Mouse (Mus musculus): ENCODE measurements around the gene Cfap99. TPM values are rescaled to one million over a fixed set of nuclear protein-coding genes. Genes with fewer than 3 reads are reported as not detected.

The Cfap99 gene
- total RNA-seq, 2 experiments from 2014 or later, result not detected

- no peak for ATAC-seq (replicated peaks; ENCODE audit: poor library complexity)
Measured at GRCm38 (mm10) chr5:34326875-34327576, 38.6 kb downstream of the Cfap99 start.

GRCm38 (mm10) chr5:34330136-34330535, 41.7 kb downstream of the Cfap99 start:
- no peak for ATAC-seq (replicated peaks; ENCODE audit: poor library complexity)

GRCm38 (mm10) chr5:34334081-34334480, 45.7 kb downstream of the Cfap99 start:
- ATAC-seq (replicated peaks; ENCODE audit: poor library complexity), result no peak

- ATAC-seq (replicated peaks; ENCODE audit: poor library complexity), result peak; percentile 20
Measured at GRCm38 (mm10) chr5:34335539-34336096, 47.2 kb downstream of the Cfap99 start.

GRCm38 (mm10) chr5:34336097-34336774, 47.8 kb downstream of the Cfap99 start, which contains the start of gene Rnf4:
Gene Rnf4 (plus strand): TSS chr5:34336289.
- ATAC-seq (replicated peaks; ENCODE audit: poor library complexity), result peak; percentile 88

- ATAC-seq (replicated peaks; ENCODE audit: poor library complexity), result peak; percentile 58
Measured at GRCm38 (mm10) chr5:34336775-34337450, 48.5 kb downstream of the Cfap99 start.

GRCm38 (mm10) chr5:34340246-34340645, 51.8 kb downstream of the Cfap99 start:
- no peak for ATAC-seq (replicated peaks; ENCODE audit: poor library complexity)

- no peak for ATAC-seq (replicated peaks; ENCODE audit: poor library complexity)
Measured at GRCm38 (mm10) chr5:34352084-34352631, 63.8 kb downstream of the Cfap99 start.

GRCm38 (mm10) chr5:34360261-34360660, 71.9 kb downstream of the Cfap99 start:
- no peak for ATAC-seq (replicated peaks; ENCODE audit: poor library complexity)

- ATAC-seq (replicated peaks; ENCODE audit: poor library complexity), result no peak
Measured at GRCm38 (mm10) chr5:34363115-34363514, 74.7 kb downstream of the Cfap99 start.

GRCm38 (mm10) chr5:34368551-34369290, 80.3 kb downstream of the Cfap99 start:
- ATAC-seq (replicated peaks; ENCODE audit: poor library complexity), result no peak; the same call in 1 of the 2 replicates

- ATAC-seq (replicated peaks; ENCODE audit: poor library complexity), result peak; percentile 95
Measured at GRCm38 (mm10) chr5:34369341-34370021, 81.1 kb downstream of the Cfap99 start, which contains the start of gene Fam193a. Gene Fam193a (plus strand): TSS chr5:34369933.

GRCm38 (mm10) chr5:34370022-34370823, 81.8 kb downstream of the Cfap99 start:
- ATAC-seq (replicated peaks; ENCODE audit: poor library complexity), result no peak

GRCm38 (mm10) chr5:34370840-34371239, 82.4 kb downstream of the Cfap99 start:
- no peak for ATAC-seq (replicated peaks; ENCODE audit: poor library complexity)

- ATAC-seq (replicated peaks; ENCODE audit: poor library complexity), result no peak
Measured at GRCm38 (mm10) chr5:34372141-34372540, 83.7 kb downstream of the Cfap99 start.

- ATAC-seq (replicated peaks; ENCODE audit: poor library complexity), result no peak
Measured at GRCm38 (mm10) chr5:34372541-34372940, 84.1 kb downstream of the Cfap99 start.

Data from megakaryocyte progenitor cell, adult 5-6 weeks (primary cell).